Mouse (Mus musculus): ENCODE measurements at regions not wholly inside any gene's neighbourhood (a gene's known extent, or its start where the extent isn't known, plus 50 kb on each side); places are given as distances from the start of the nearest gene placed in this dataset.

- no peak for DNase-seq
Observed at GRCm38 (mm10) chr8:30797341-30797740, 2631.2 kb upstream of the 5930422O12Rik start.

- no peak for DNase-seq
Observed at GRCm38 (mm10) chr8:30817028-30817427, 2611.5 kb upstream of the 5930422O12Rik start.

GRCm38 (mm10) chr8:30822835-30823587 lies 2605.5 kb upstream of the 5930422O12Rik start:
- no peak for DNase-seq

GRCm38 (mm10) chr8:30823588-30823938 lies 2604.9 kb upstream of the 5930422O12Rik start:
- no peak for DNase-seq

DNA sequence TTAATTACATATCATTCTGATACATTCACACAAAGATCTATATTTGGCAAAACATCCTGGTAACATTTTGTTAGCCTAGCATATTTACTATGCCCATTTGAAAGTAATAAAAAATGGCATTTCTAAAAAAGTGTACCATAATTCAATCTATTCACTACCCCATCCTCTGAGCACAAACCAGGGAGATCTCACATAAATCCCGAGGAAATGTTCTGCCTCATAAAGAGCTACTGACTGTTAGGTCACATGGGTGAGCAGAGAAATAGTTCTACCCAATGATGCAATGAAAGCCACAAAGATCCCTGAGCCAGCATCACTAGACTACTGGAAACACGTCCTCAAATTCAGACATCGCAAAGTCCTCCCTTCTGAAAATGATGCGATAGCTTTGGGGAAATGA lies 2602.5 kb upstream of the 5930422O12Rik start:
- DNase-seq: no peak

GRCm38 (mm10) chr8:30838056-30838455 lies 2590.5 kb upstream of the 5930422O12Rik start:
- DNase-seq: no peak

DNA sequence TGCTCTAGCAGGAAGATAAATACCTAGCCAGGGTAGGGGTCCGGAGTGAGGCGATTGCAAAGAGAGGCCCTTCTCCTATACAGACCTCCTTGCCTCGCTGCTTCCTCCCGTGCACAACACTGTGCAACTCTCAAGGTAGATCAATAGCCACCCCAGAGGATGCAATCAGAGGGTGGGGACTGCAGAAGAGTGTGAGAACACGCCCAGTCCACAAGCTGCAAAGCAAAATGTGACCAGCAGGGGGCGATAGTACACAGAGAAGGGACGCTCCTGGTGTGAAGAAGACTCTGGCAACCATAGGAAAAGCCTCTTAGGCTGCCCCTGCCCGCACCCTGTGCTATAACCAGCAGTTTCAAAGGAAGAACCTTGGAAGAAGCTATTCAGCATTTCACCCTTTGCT lies 2588.4 kb upstream of the 5930422O12Rik start:
- peak; percentile 53 to 79 for DNase-seq

GRCm38 (mm10) chr8:30863017-30863416 lies 2565.5 kb upstream of the 5930422O12Rik start:
- DNase-seq: no peak

- no peak for DNase-seq
Observed at GRCm38 (mm10) chr8:30906044-30906695, 2522.3 kb upstream of the 5930422O12Rik start.

DNA sequence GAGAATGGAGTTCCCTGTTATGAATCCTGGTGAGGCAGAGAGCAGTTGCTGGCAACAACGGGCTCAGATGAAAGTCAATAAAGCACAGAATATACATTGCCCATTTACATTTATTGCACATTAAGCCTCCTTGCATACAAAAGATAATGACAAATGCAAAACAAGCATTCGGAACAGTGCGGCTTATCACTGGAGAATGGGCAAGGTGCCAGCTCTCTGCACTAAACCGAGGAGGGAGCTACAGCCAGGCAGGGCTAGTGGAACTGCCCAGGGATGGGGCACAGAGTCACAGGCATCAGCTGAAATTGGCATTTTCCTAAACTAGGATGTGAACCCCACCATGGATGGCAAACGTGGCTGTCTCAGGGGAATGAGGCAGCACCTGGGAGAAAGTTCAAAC lies 2514.8 kb upstream of the 5930422O12Rik start:
- DNase-seq: no peak

DNA sequence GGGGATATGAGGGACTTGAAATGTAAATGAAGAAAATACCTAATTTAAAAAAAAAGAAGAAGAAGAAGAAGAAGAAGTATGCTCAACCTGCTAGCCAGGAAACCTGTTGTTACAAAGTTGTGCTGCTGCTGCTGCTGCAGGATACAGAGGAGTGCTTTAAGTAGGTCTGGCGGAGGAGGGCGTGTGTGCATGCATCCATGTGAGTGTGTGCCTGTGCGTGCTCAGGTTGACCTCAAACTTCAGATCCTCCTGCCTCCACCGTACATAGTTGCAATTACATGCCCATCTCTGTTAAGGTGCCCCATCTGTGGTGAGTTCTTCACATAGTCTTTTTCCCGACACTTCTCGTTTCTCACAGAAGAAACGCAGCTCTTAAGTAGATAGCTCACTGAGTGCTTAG lies 2513.4 kb upstream of the 5930422O12Rik start:
- no peak for DNase-seq

DNA sequence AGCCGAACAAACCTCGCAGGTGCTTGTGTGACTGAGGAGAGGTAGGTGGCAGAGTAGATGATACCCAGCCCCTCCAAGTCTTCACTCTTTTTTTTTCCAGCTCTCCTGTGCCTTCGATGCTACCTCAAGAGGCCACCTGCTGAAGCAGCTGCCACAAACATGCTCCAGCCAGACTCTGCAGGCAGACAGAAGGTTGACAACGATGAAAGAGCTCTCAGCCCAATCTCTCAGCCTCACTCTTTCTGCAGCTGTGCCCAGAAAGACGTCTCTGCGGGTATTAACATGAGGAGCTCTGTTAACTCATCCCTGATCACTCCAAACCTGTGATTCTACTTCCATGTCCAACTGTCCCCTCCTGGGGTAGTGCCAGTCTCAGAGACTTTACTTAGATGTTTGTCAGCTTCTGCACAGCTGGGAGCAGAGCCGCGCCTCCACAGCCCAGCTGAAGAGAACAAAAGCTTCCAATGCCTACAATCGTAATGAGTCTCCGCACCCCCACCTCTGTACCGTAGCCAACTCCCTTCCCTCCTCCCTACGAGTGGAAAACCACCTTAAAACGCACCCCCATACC lies 2512.8 kb upstream of the 5930422O12Rik start:
- DNase-seq: peak in 1 of 2 experiments; percentile 2

DNA sequence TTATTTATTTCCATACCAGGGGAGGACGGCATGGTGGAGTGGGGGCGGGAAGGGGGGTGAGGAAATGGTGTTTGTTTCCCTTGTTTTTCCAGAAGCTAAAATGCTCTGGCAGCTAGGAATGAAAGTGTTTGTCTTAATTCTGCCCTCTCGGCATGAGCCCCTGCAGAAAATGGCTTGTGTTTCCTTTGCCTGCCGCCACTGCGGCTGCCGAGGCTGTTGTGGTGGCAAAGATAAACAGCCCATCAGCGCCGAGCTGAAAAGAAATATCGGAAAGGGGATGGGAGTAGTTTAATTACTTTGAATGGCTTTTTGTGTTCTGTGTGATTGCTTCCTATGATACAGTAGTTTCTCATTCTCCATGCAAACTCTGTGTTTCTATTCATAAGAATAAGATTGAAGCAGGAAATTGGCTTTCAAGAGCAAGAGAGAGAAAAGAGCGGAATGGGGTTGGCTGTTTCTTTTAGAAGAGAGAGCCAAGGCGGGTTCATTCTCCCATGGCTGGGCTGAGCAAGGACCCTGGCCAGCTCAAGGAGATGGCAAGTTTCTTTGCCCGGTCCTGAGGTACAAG lies 2512.2 kb upstream of the 5930422O12Rik start:
- DNase-seq: no peak

DNA sequence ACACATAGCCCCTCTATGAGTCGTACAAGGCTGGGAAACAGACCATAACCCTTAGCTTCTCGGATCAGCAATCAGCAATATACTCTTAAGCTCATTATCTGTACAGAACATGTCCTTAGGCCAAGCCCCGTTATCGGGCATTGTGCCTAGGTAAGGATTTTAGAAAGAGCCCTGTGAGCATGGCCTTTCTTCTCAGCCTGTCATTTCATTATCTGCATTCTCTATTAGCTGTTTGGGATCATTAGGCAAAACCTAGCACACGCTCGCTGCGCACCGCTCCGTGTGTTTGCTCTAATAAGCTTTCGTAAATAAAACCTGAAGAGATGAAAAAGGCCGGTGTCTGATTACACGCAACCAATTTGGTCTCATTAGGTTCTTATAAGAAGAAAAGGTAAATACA lies 2507.1 kb upstream of the 5930422O12Rik start:
- no peak for DNase-seq

DNA sequence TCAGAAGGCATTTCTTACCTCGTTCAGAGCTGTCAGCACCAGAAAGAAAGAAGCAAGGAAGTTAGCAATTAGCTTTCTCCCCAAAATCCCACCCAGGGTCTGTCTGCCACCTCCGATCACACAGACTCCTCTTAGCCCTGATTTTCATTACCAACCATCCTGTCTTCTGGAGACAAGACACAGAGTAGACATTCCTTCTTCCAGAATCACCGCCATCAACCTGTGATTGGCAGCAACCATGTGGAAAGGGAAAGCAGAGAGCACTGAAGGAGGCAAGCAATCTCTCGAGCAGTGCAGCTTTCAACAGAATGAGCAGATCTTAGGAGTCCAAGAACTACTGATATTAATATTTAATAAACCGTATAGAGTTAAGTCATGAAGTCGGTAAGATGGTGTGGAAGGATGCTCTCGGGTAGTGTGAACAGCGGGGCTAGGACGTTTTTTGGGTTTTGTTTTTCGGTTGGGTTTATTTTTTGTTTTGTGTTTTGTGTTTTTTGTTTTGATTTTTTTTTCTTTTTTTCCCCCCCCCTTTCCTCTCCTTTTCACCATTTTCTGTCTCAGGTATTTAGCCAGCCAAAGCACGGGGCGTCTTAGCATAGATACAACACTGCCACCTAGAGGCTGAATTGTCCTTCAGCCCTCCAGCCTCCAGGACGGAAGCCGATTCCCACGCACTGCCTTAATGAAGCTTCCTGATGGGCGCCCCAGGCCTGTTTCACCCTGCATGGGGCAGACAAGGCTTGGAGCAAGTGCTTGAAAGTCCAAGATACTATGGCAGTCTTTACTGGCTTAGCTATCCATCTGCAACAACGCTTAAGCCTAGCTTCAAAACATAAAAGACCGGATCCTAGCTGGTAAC lies 2505.0 kb upstream of the 5930422O12Rik start:
- peak; percentile 50 to 79 for DNase-seq

- no peak for DNase-seq
Observed at GRCm38 (mm10) chr8:30924160-30924534, 2504.4 kb upstream of the 5930422O12Rik start.

DNA sequence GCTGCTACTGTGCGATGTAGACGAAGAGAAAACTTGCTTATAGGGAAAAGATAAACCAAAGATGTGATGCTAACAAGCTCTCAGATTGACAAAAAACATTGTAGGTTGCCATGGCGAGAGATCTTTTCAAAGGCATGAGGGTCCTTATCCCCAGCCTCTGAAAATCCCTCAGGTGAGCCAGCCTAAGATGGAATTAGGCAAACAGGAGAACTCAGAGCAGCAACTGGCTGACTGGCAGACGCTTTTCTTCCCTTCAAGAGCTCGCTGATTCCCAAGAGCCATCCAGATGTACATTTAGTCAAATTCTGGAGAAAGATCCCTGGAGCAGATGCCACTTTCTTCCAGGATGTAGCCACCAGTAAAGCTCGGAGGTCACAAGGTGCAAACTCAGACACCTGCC lies 2503.9 kb upstream of the 5930422O12Rik start:
- no peak for DNase-seq

GRCm38 (mm10) chr8:30937449-30938075 lies 2490.9 kb upstream of the 5930422O12Rik start:
- no peak for DNase-seq

- no peak for DNase-seq
Observed at GRCm38 (mm10) chr8:30940901-30941300, 2487.6 kb upstream of the 5930422O12Rik start.

GRCm38 (mm10) chr8:30941511-30942175 lies 2486.9 kb upstream of the 5930422O12Rik start:
- no peak for DNase-seq

DNA sequence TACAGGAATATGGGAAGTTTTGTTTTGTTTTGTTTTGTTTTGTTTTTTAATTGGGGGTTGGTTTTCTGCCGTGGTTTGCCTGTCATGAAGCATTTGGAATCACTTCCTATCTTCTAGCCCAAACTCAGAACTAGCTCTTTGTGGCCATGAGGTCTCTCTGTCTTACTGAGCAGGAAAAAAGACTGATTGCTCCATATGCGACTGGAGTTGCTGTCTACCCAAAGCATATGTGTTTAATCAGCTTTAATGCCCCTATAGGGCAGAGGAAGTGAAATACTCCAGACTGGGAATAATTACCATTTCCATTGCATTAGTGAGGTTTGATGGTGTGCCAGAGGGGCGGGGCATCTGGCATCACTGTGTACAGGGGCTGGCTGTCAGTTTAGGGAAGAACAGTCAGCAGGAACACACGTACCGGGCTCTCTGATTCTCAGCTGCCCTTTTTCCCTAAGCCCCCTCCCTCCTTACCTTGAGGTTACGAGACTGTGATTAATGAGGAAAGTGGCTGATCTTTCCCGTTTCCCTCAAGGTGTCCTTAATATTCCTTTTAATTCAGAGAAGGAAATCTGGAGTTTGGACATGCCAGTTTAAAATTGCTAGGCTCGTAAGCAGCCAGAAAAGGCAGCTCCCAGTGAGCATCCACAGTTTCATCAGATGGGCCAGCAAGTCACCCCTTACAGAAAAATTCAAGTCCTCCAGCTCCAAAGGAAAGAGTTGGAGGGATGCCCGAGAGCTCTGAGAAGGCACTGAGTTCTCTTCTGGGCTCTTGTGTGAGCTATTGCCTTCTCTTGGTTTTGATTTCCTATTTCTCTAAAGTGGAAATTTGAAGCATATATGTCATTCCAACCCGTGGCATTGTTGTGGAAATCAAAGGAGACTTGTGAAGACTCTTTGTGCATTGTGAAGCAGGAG lies 2482.1 kb upstream of the 5930422O12Rik start:
- DNase-seq: no peak

Measured in kidney, postnatal 25 days (tissue).